ENCODE assay signal across 28 mouse cellular contexts in the genomic region with DNA sequence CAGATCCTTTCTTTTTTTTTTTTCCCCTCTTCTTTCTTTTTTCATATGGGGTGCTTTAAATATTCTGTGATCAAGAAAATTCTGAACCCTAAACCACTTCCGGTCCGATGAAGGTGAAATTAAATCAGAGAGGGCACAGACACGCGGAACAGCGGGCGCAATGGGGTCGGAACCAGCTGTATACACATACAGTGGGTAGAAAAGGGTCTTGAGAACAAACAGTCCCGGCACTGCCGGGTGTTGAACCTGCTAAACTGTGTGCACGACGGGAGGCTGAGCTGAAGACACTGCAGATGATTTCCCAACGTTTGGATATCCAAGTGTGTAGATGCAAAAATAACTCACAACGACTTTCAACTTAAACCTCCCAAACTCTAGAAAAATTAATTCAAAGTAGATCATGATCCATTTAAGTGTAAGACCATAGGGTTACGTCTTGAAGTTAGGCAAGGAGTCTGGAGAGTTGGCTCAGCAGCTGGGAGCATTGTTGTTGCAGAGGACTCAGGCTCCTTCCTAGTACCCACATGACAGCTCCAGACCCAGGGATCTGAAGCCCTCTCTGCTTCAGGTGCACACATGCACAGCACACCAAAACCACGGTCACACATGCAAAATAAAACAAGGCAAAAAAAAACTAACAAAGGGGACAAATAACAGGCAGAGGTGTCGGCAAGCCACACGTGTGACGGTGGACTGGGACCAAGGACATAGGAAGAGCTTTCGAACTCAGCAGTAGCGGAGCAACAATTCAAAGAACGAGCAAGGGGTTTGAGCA. TPM values are rescaled to one million over a fixed set of nuclear protein-coding genes. Genes with fewer than 3 reads are reported as not detected.
"Had no signal": no experiment of that assay in that cellular context is flagged by ENCODE, and none has a peak within 500 bp of the region (broad histone marks: within the 10 kb centered on the region; RNA-seq: fewer than 3 reads in every experiment).

No protein-coding gene starts in this region.

- H3K4me3 ChIP-seq: embryonic facial prominence, embryonic 10.5 days; embryonic facial prominence, embryonic 12.5 days; embryonic facial prominence, embryonic 13.5 days; embryonic facial prominence, embryonic 15.5 days; erythroblast, embryonic 14.5 days; forebrain, embryonic 10.5 days; forebrain, embryonic 12.5 days; forebrain, embryonic 13.5 days; forebrain, embryonic 15.5 days; gastrocnemius, adult 2 months; heart, adult 2 months had no signal

- H3K36me3 ChIP-seq: forebrain, embryonic 15.5 days had no signal

- H3K4me1 ChIP-seq: embryonic facial prominence, embryonic 10.5 days; embryonic facial prominence, embryonic 12.5 days; embryonic facial prominence, embryonic 13.5 days; embryonic facial prominence, embryonic 15.5 days; forebrain, embryonic 10.5 days; forebrain, embryonic 12.5 days; forebrain, embryonic 13.5 days; forebrain, embryonic 15.5 days had no signal

- H3K27me3 ChIP-seq: embryonic facial prominence, embryonic 12.5 days; embryonic facial prominence, embryonic 13.5 days; embryonic facial prominence, embryonic 15.5 days; forebrain, embryonic 12.5 days; forebrain, embryonic 13.5 days; forebrain, embryonic 15.5 days had no signal

- DNase-seq: cerebellum, adult 2 months; cerebellum, adult 8-10 months; cerebellum, adult 9-10 months; cerebellum, adult 9-11 months; cerebellum, postnatal 10 days; cerebellum, postnatal 14 days; cerebellum, postnatal 25 days; cerebellum, postnatal 36 days; embryo, embryonic 11 days; forebrain, postnatal 0 days; gastrocnemius, adult 2 months; gastrocnemius, postnatal 10 days; gastrocnemius, postnatal 14 days; gastrocnemius, postnatal 25 days; gastrocnemius, postnatal 36 days; heart, adult 18-20 months; heart, adult 2 months had no signal

- H3K9me3 ChIP-seq: embryonic facial prominence, embryonic 10.5 days; embryonic facial prominence, embryonic 12.5 days; embryonic facial prominence, embryonic 13.5 days; embryonic facial prominence, embryonic 15.5 days; forebrain, embryonic 10.5 days; forebrain, embryonic 12.5 days; forebrain, embryonic 13.5 days; forebrain, embryonic 15.5 days had no signal

- H3K27ac ChIP-seq: embryonic facial prominence, embryonic 10.5 days; embryonic facial prominence, embryonic 12.5 days; embryonic facial prominence, embryonic 13.5 days; embryonic facial prominence, embryonic 15.5 days; forebrain, embryonic 10.5 days; forebrain, embryonic 12.5 days; forebrain, embryonic 13.5 days; forebrain, embryonic 15.5 days; gastrocnemius, adult 2 months; heart, adult 2 months had no signal

RNA-seq across cellular contexts. Expression of a gene that starts 12.5 kb away (rescaled TPM):
- total RNA-seq: gastrocnemius, adult 18-20 months; gastrocnemius, adult 2 months; gastrocnemius, adult 8-10 months had no signal
